Mouse (Mus musculus) MEL (cell line): ENCODE data around the gene Tanc1. TPM values are rescaled to one million over a fixed set of nuclear protein-coding genes. Genes with fewer than 3 reads are reported as not detected.

Experiments
- DNase-seq: peaks from one replicate; pipeline ENCODE4 v3.0.0; 2011; ENCODE audit warnings: low read depth, low spot score
- H3K27ac ChIP-seq: 2 replicates; pipeline ENCODE4 v1.5.1; 2012; ENCODE audit warnings: low read depth, mild to moderate bottlenecking, control low read depth, low read length, moderate library complexity; ENCODE audit not compliant: control insufficient read depth
- H3K27me3 ChIP-seq, 2 experiments: fragments of 150-350 bp in 1 of 2; sonication (generic) in 1 of 2; 2 replicates each; pipeline ENCODE4 v1.6.1; 2012; ENCODE audit warnings: low read length in 2 of 2, mild to moderate bottlenecking in 2 of 2, improper control_type of control experiment in 1 of 2, moderate library complexity in 1 of 2; ENCODE audit not compliant: insufficient read depth in 2 of 2, control insufficient read depth in 1 of 2
- H3K36me3 ChIP-seq, 2 experiments: 2 replicates each; pipeline ENCODE4 v1.6.1; 2012 to 2014; ENCODE audit warnings: low read length in 2 of 2, improper control_type of control experiment in 1 of 2, inconsistent platforms in 1 of 2, mild to moderate bottlenecking in 1 of 2; ENCODE audit not compliant: insufficient read depth in 2 of 2, control insufficient read depth in 1 of 2
- H3K4me1 ChIP-seq, 2 experiments: fragments of 150-350 bp in 1 of 2; sonication (generic) in 1 of 2; 2 replicates each; pipeline ENCODE4 v1.6.1; 2012; ENCODE audit warnings: low read length in 2 of 2, improper control_type of control experiment in 1 of 2, mild to moderate bottlenecking in 1 of 2; ENCODE audit not compliant: insufficient read depth in 2 of 2, control insufficient read depth in 1 of 2
- H3K4me3 ChIP-seq, 2 experiments: fragments of 150-350 bp in 1 of 2; sonication (generic) in 1 of 2; 2 replicates each; pipeline ENCODE4 v1.5.1; 2012; ENCODE audit warnings: low read depth in 2 of 2, low read length in 2 of 2, mild to moderate bottlenecking in 2 of 2, moderate library complexity in 2 of 2, control low read depth in 1 of 2, improper control_type of control experiment in 1 of 2; ENCODE audit not compliant: control insufficient read depth in 1 of 2, insufficient read depth in 1 of 2
- H3K79me2 ChIP-seq: 2 replicates; pipeline ENCODE4 v1.6.1; 2012; ENCODE audit warnings: mild to moderate bottlenecking, low read length, moderate library complexity; ENCODE audit not compliant: control insufficient read depth, poor library complexity, insufficient read depth
- H3K9ac ChIP-seq: 2 replicates; pipeline ENCODE4 v1.6.1; 2012; ENCODE audit warnings: low read depth, mild to moderate bottlenecking, control low read depth, low read length, moderate library complexity; ENCODE audit not compliant: control insufficient read depth, poor library complexity, severe bottlenecking
- H3K9me3 ChIP-seq: fragments of 150-350 bp; sonication (generic); replicated peaks from 2 replicates; pipeline ENCODE4 v1.6.1; 2012; ENCODE audit warnings: mild to moderate bottlenecking, low read length, improper control_type of control experiment, moderate library complexity; ENCODE audit not compliant: insufficient read depth
- CHD1 ChIP-seq: IDR thresholded peaks from 2 replicates; pipeline ENCODE4 v1.6.1; 2012; ENCODE audit warnings: low read depth, mild to moderate bottlenecking, inconsistent platforms, low read length, improper control_type of control experiment
- CHD2 ChIP-seq: IDR thresholded peaks from 2 replicates; pipeline ENCODE4 v1.6.1; 2011; ENCODE audit warnings: low read length, improper control_type of control experiment
- CTCF ChIP-seq, 3 experiments: IDR thresholded peaks in 2 of 3; conservative IDR thresholded peaks in 1 of 3; 2 replicates each; pipeline ENCODE4 v1.5.1; 2011 to 2012; ENCODE audit warnings: low read length in 3 of 3, low read depth in 2 of 3, mild to moderate bottlenecking in 2 of 3, improper control_type of control experiment in 1 of 3, inconsistent platforms in 1 of 3, mixed read lengths in 1 of 3, moderate library complexity in 1 of 3; ENCODE audit not compliant: control insufficient read depth in 1 of 3, insufficient read depth in 1 of 3, poor library complexity in 1 of 3, severe bottlenecking in 1 of 3
- E2F4 ChIP-seq: IDR thresholded peaks from 2 replicates; pipeline ENCODE4 v1.6.1; 2011; ENCODE audit warnings: low read depth, low read length, improper control_type of control experiment, borderline replicate concordance
- EP300 ChIP-seq, 2 experiments: IDR thresholded peaks; 2 replicates each; pipeline ENCODE4 v1.6.1; 2011; ENCODE audit warnings: improper control_type of control experiment in 2 of 2, low read length in 2 of 2, low read depth in 1 of 2, mild to moderate bottlenecking in 1 of 2
- GABPA ChIP-seq: IDR thresholded peaks from 2 replicates; pipeline ENCODE4 v1.6.1; 2012; ENCODE audit warnings: low read depth, mild to moderate bottlenecking, inconsistent platforms, low read length, improper control_type of control experiment, moderate library complexity
- JUND ChIP-seq: IDR thresholded peaks from 2 replicates; pipeline ENCODE4 v1.6.1; 2011; ENCODE audit warnings: low read depth, mild to moderate bottlenecking, improper control_type of control experiment, low read length
- MAFK ChIP-seq: IDR thresholded peaks from 2 replicates; pipeline ENCODE4 v1.6.1; 2011; ENCODE audit warnings: low read depth, mild to moderate bottlenecking, low read length, improper control_type of control experiment, borderline replicate concordance
- MAZ ChIP-seq: IDR thresholded peaks from 2 replicates; pipeline ENCODE4 v1.6.1; 2012; ENCODE audit warnings: low read depth, mild to moderate bottlenecking, inconsistent platforms, low read length, improper control_type of control experiment
- MYB ChIP-seq: IDR thresholded peaks from 2 replicates; pipeline ENCODE4 v1.6.1; 2011; ENCODE audit warnings: mild to moderate bottlenecking, low read depth, low read length, improper control_type of control experiment
- NELFE ChIP-seq: IDR thresholded peaks from 2 replicates; pipeline ENCODE4 v1.6.1; 2011; ENCODE audit warnings: low read depth, low read length, improper control_type of control experiment
- POLR2A ChIP-seq, 2 experiments: IDR thresholded peaks; 2 replicates each; pipeline ENCODE4 v1.6.1; 2011 to 2012; ENCODE audit warnings: low read length in 2 of 2, mild to moderate bottlenecking in 2 of 2, control low read depth in 1 of 2, improper control_type of control experiment in 1 of 2, low read depth in 1 of 2, moderate library complexity in 1 of 2; ENCODE audit not compliant: control insufficient read depth in 1 of 2, insufficient read depth in 1 of 2, poor library complexity in 1 of 2
- POLR2AphosphoS2 ChIP-seq: IDR thresholded peaks from 2 replicates; pipeline ENCODE4 v1.6.1; 2011; ENCODE audit warnings: low read length, improper control_type of control experiment
- POLR2AphosphoS5 ChIP-seq: IDR thresholded peaks from 2 replicates; pipeline ENCODE4 v1.6.1; 2012; ENCODE audit warnings: low read depth, borderline replicate concordance, mild to moderate bottlenecking, inconsistent platforms, low read length, moderate library complexity, mixed read lengths
- SIN3A ChIP-seq: IDR thresholded peaks from 2 replicates; pipeline ENCODE4 v1.6.1; 2012; ENCODE audit warnings: low read length, improper control_type of control experiment, inconsistent platforms
- SMC3 ChIP-seq: IDR thresholded peaks from 2 replicates; pipeline ENCODE4 v1.6.1; 2011; ENCODE audit warnings: low read depth, low read length, improper control_type of control experiment
- UBTF ChIP-seq: IDR thresholded peaks from 2 replicates; pipeline ENCODE4 v1.6.1; 2012; ENCODE audit warnings: low read depth, mild to moderate bottlenecking, inconsistent platforms, low read length, improper control_type of control experiment, moderate library complexity, borderline replicate concordance; ENCODE audit not compliant: insufficient read depth
- USF2 ChIP-seq, 2 experiments: IDR thresholded peaks; 2 replicates each; pipeline ENCODE4 v1.6.1; 2011 to 2012; ENCODE audit warnings: improper control_type of control experiment in 2 of 2, low read length in 2 of 2, borderline replicate concordance in 1 of 2, inconsistent platforms in 1 of 2, low read depth in 1 of 2, mild to moderate bottlenecking in 1 of 2; ENCODE audit not compliant: insufficient read depth in 1 of 2
- ZC3H11A ChIP-seq: IDR thresholded peaks from 2 replicates; pipeline ENCODE4 v1.6.1; 2012; ENCODE audit warnings: low read depth, mild to moderate bottlenecking, inconsistent platforms, low read length, improper control_type of control experiment
- ZKSCAN1 ChIP-seq: IDR thresholded peaks from 2 replicates; pipeline ENCODE4 v1.6.1; 2012; ENCODE audit warnings: low read depth, mild to moderate bottlenecking, inconsistent platforms, low read length, improper control_type of control experiment, moderate library complexity
- ZMIZ1 ChIP-seq: IDR thresholded peaks from 2 replicates; pipeline ENCODE4 v1.6.1; 2012; ENCODE audit warnings: low read depth, mild to moderate bottlenecking, inconsistent platforms, low read length, improper control_type of control experiment, moderate library complexity
- ZNF384 ChIP-seq: IDR thresholded peaks from 2 replicates; pipeline ENCODE4 v1.6.1; 2012; ENCODE audit warnings: low read depth, mild to moderate bottlenecking, inconsistent platforms, low read length, improper control_type of control experiment
- polyA plus RNA-seq, 2 experiments: library from polyadenylated mRNA; stranded (reverse) in 1 of 2; unstranded in 1 of 2; fragments of >175 nt in 1 of 2; fragments of >200 nt in 1 of 2; gene quantifications; 2 replicates each; pipeline versions ENCODE4 v1.2.1 to v1.2.4; 2012; ENCODE audit warnings: low replicate concordance in 2 of 2, low read depth in 1 of 2; ENCODE audit not compliant: insufficient read length in 2 of 2, insufficient read depth in 1 of 2, missing spikeins in 1 of 2
- total RNA-seq: library from RNA; depleted of rRNA; stranded (reverse); fragments of 300-350 nt; gene quantifications from 2 replicates; pipeline ENCODE4 v1.2.3, GENCODE M21; 2012

Gene Tanc1
- total and polyA plus RNA-seq, 3 experiments, result 0.54 to 0.78 TPM; not detected in 1

- Histone ChIP-seq H3K79me2 (no peaks in the 10 kb centered on the region), H3K36me3 (no peaks in the 10 kb centered on the region), H3K9me3 (no peaks in the 10 kb centered on the region), H3K27ac (no peak overlapping the region), H3K4me1 (no peaks in the 10 kb centered on the region), H3K9ac (no peak overlapping the region), H3K27me3 (no peaks in the 10 kb centered on the region), H3K4me3 (no peak overlapping the region)
- TF ChIP-seq GABPA (no peak), SIN3A (no peak), MAFK (no peak), EP300 (IDR thresholded peaks at IDR 0.05; ENCODE audit: low read depth in 1 of 2, low read length in 2 of 2) (no peak), ZC3H11A (no peak)
- DNase-seq, result no peak
Observed at GRCm38 (mm10) chr2:59775148-59775547, 163.3 kb downstream of the Tanc1 start.

GRCm38 (mm10) chr2:59775820-59776219, 164.0 kb downstream of the Tanc1 start:
- H3K4me3 ChIP-seq, result no peak overlapping the region
- no peaks in the 10 kb centered on the region for H3K79me2 ChIP-seq
- no peaks in the 10 kb centered on the region for H3K27me3 ChIP-seq
- H3K9ac ChIP-seq, result no peak overlapping the region
- H3K27ac ChIP-seq, result no peak overlapping the region
- no peaks in the 10 kb centered on the region for H3K9me3 ChIP-seq
- no peak for DNase-seq
- H3K36me3 ChIP-seq, result no peaks in the 10 kb centered on the region
- H3K4me1 ChIP-seq, result no peaks in the 10 kb centered on the region
- no peak for TF ChIP-seq CHD1
- no peak for TF ChIP-seq POLR2A (IDR thresholded peaks at IDR 0.05; ENCODE audit: control insufficient read depth in 1 of 2, insufficient read depth in 1 of 2, low read depth in 1 of 2, low read length in 2 of 2, poor library complexity in 1 of 2)
- no peak for TF ChIP-seq SMC3
- no peak for TF ChIP-seq UBTF
- no peak for TF ChIP-seq ZNF384

GRCm38 (mm10) chr2:59779355-59779754, 167.5 kb downstream of the Tanc1 start:
- Histone ChIP-seq H3K36me3 (no peaks in the 10 kb centered on the region), H3K9me3 (no peaks in the 10 kb centered on the region), H3K4me1 (no peaks in the 10 kb centered on the region), H3K27me3 (no peaks in the 10 kb centered on the region), H3K27ac (no peak overlapping the region), H3K4me3 (no peak overlapping the region), H3K9ac (no peak overlapping the region), H3K79me2 (no peaks in the 10 kb centered on the region)
- DNase-seq, result no peak
- TF ChIP-seq MAZ (no peak), CHD2 (no peak), CTCF (IDR thresholded peaks at IDR 0.05 in 2 of 3, conservative IDR thresholded peaks at IDR 0.05 in 1 of 3; ENCODE audit: control insufficient read depth in 1 of 3, insufficient read depth in 1 of 3, low read depth in 2 of 3, low read length in 3 of 3, poor library complexity in 1 of 3, severe bottlenecking in 1 of 3) (no peak), JUND (no peak), USF2 (IDR thresholded peaks at IDR 0.05; ENCODE audit: borderline replicate concordance in 1 of 2, insufficient read depth in 1 of 2, low read depth in 1 of 2, low read length in 2 of 2) (no peak), POLR2AphosphoS5 (no peak), POLR2AphosphoS2 (no peak), NELFE (no peak), ZKSCAN1 (no peak), ZMIZ1 (no peak), E2F4 (no peak), MYB (no peak)
